Mouse (Mus musculus): Measurements from ENCODE around the gene Wscd2.

GRCm38 (mm10) chr5:113623052-113623451 is 132.9 kb downstream of the Wscd2 start:
- TF ChIP-seq GATA1 (IDR thresholded peaks at IDR 0.05; ENCODE audit: low read length) (no peak), TAL1 (IDR thresholded peaks at IDR 0.05; ENCODE audit: low read length) (no peak)
